ENCODE assay signal across 16 mouse cellular contexts in genomic region chr2:158193611-158194336, GRCm38 (mm10). TPM values are rescaled to one million over a fixed set of nuclear protein-coding genes. Genes with fewer than 3 reads are reported as not detected.
DNase-seq lines count a peak whose midpoint lies in the region; ATAC-seq lines count a peak whose summit lies in the region.
"Had no signal": no experiment of that assay in that cellular context is flagged by ENCODE, and none has a peak within 500 bp of the region (broad histone marks: within the 10 kb centered on the region; RNA-seq: fewer than 3 reads in every experiment).

No protein-coding gene starts in this region.

- peak; percentile 56 for DNase-seq in embryo, embryonic 10 days (ENCODE audit: low spot score)
- DNase-seq in embryo, embryonic 9.5 days (ENCODE audit: extremely low spot score) = no peak
- peak; percentile 63 for DNase-seq in mesoderm, embryonic 11.5 days (ENCODE audit: low read depth, low spot score)
- no peak for DNase-seq in left cerebral cortex, postnatal 10 days (ENCODE audit: extremely low spot score in 1 of 2, low spot score in 2 of 2)
- DNase-seq: cerebellum, adult 8-10 months; gastrocnemius, postnatal 14 days had no signal

- H3K4me3 ChIP-seq in forebrain, embryonic 16.5 days (replicated peaks; ENCODE audit: low read length) = no peak overlapping the region
- H3K4me3 ChIP-seq in neural tube, embryonic 14.5 days (ENCODE audit: low read depth, low read length) = no peak overlapping the region
- no peak overlapping the region for H3K4me3 ChIP-seq in heart, embryonic 11.5 days (ENCODE audit: low read depth, low read length)
- H3K4me3 ChIP-seq: heart, embryonic 13.5 days; liver, embryonic 15.5 days; myocyte had no signal

- no peak overlapping the region for H3K4me2 ChIP-seq in forebrain, embryonic 16.5 days (ENCODE audit: low read length)
- no peak overlapping the region for H3K4me2 ChIP-seq in neural tube, embryonic 14.5 days (ENCODE audit: low read depth, low read length)
- no peak overlapping the region for H3K4me2 ChIP-seq in heart, embryonic 11.5 days
- H3K4me2 ChIP-seq: heart, embryonic 13.5 days; liver, embryonic 15.5 days had no signal

- ATAC-seq in forebrain, embryonic 16.5 days = peak; percentile 53; the same call in 1 of the 2 replicates
- peak; percentile 60 for ATAC-seq in neural tube, embryonic 14.5 days (ENCODE audit: low read depth)
- no peak for ATAC-seq in heart, embryonic 11.5 days (replicated peaks; ENCODE audit: insufficient number of reproducible peaks, low FRiP score, low TSS enrichment)
- ATAC-seq in CD4-positive, CD25-positive, alpha-beta regulatory T cell, adult 4 months = no peak
- ATAC-seq: inflammation-experienced regulatory T-cells, adult 6 months had no signal

- intact Hi-C loops in left cerebral cortex, postnatal 10 days (cut with DNase I) = no loop called here

- no peaks in the 10 kb centered on the region for H3K27me3 ChIP-seq in forebrain, embryonic 16.5 days (replicated peaks; ENCODE audit: control insufficient read depth, insufficient read depth, low read length)
- H3K27me3 ChIP-seq in neural tube, embryonic 14.5 days (ENCODE audit: control insufficient read depth, insufficient read depth, low read length) = no peaks in the 10 kb centered on the region
- 0 out of 2 replicates have a peak, but pooled peaks cover 3% of the 10 kb centered on the region for H3K27me3 ChIP-seq in heart, embryonic 11.5 days (ENCODE audit: control insufficient read depth, insufficient read depth, low read length)
- H3K27me3 ChIP-seq: liver, embryonic 15.5 days had no signal

- H3K9ac ChIP-seq in forebrain, embryonic 16.5 days (replicated peaks; ENCODE audit: low read depth, low read length) = no peak overlapping the region
- no peak overlapping the region for H3K9ac ChIP-seq in neural tube, embryonic 14.5 days (replicated peaks; ENCODE audit: low read depth, low read length)
- no peak overlapping the region for H3K9ac ChIP-seq in heart, embryonic 11.5 days (ENCODE audit: low read depth, low read length)
- H3K9ac ChIP-seq: heart, embryonic 13.5 days; liver, embryonic 15.5 days had no signal

- no peaks in the 10 kb centered on the region for H3K9me3 ChIP-seq in forebrain, embryonic 16.5 days (ENCODE audit: control insufficient read depth, low read length)
- no peaks in the 10 kb centered on the region for H3K9me3 ChIP-seq in neural tube, embryonic 14.5 days (ENCODE audit: control insufficient read depth, low read length)
- no peaks in the 10 kb centered on the region for H3K9me3 ChIP-seq in heart, embryonic 11.5 days (replicated peaks; ENCODE audit: control insufficient read depth, low read length)
- H3K9me3 ChIP-seq: heart, embryonic 13.5 days; liver, embryonic 15.5 days had no signal

- no peaks in the 10 kb centered on the region for H3K36me3 ChIP-seq in forebrain, embryonic 16.5 days (ENCODE audit: control insufficient read depth, insufficient read depth)
- no peaks in the 10 kb centered on the region for H3K36me3 ChIP-seq in neural tube, embryonic 14.5 days (ENCODE audit: control insufficient read depth, insufficient read depth, low read length)
- no peaks in the 10 kb centered on the region for H3K36me3 ChIP-seq in heart, embryonic 11.5 days (ENCODE audit: control insufficient read depth, insufficient read depth, low read length)
- H3K36me3 ChIP-seq: heart, embryonic 13.5 days; liver, embryonic 15.5 days had no signal

- H3K4me1 ChIP-seq in forebrain, embryonic 16.5 days (replicated peaks; ENCODE audit: control insufficient read depth, insufficient read depth, low read length) = peaks cover 12% of the 10 kb centered on the region
- H3K4me1 ChIP-seq in neural tube, embryonic 14.5 days (ENCODE audit: control insufficient read depth, insufficient read depth, low read length) = peaks cover 11% of the 10 kb centered on the region
- H3K4me1 ChIP-seq in heart, embryonic 11.5 days (ENCODE audit: control insufficient read depth, insufficient read depth, low read length) = peaks cover 4% of the 10 kb centered on the region; the same call in 1 of the 2 replicates

- peak overlapping the region; percentile 22; the same call in 1 of the 2 replicates for H3K27ac ChIP-seq in forebrain, embryonic 16.5 days (ENCODE audit: low read length)
- H3K27ac ChIP-seq in neural tube, embryonic 14.5 days (ENCODE audit: low read depth, low read length) = peak overlapping the region; percentile 66
- no peak overlapping the region for H3K27ac ChIP-seq in heart, embryonic 11.5 days (ENCODE audit: low read depth, low read length)
- H3K27ac ChIP-seq: heart, embryonic 13.5 days; kidney, postnatal 0 days; liver, embryonic 15.5 days; macrophage had no signal

- WGBS in forebrain, embryonic 16.5 days = 21% methylated on average over 10 of the region's 10 CpGs
- 37% methylated on average over 10 of the region's 10 CpGs for WGBS in neural tube, embryonic 14.5 days
- 54% methylated on average over 10 of the region's 10 CpGs for WGBS in heart, embryonic 11.5 days (ENCODE audit: insufficient replicate concordance)

RNA-seq across cellular contexts. Expression of gene D630003M21Rik, which starts 35.2 kb away (rescaled TPM):
- polyA plus RNA-seq in forebrain, embryonic 16.5 days (2015; fragmentation: Nextera tagmentation; extraction: Ambion mirVana) = 1.8 and 2.8 TPM in 2 replicates
- polyA plus RNA-seq in neural tube, embryonic 14.5 days (2014; fragmentation: Nextera tagmentation; extraction: Ambion mirVana) = 0.94 and 1.8 TPM in 2 replicates
- 1 to 10 TPM; 3.3 to 3.7 TPM for total RNA-seq in left cerebral cortex, postnatal 10 days (2021)
- polyA plus RNA-seq in heart, embryonic 11.5 days (2014; fragmentation: Nextera tagmentation; extraction: Ambion mirVana) = 0.37 and 0.57 TPM in 2 replicates
- polyA plus RNA-seq in CD4-positive, CD25-positive, alpha-beta regulatory T cell, adult 4 months (2017; shearing (Covaris generic)) = not detected
- polyA plus RNA-seq: inflammation-experienced regulatory T-cells, adult 6 months; macrophage had no signal

RNA-seq across cellular contexts. Expression of gene Tgm2, which starts 47.5 kb away (rescaled TPM):
- 5.0 and 7.5 TPM in 2 replicates for polyA plus RNA-seq in forebrain, embryonic 16.5 days (2015; fragmentation: Nextera tagmentation; extraction: Ambion mirVana)
- 1.7 and 7.0 TPM in 2 replicates for polyA plus RNA-seq in neural tube, embryonic 14.5 days (2014; fragmentation: Nextera tagmentation; extraction: Ambion mirVana)
- 1 to 10 TPM; 6.9 TPM for total RNA-seq in left cerebral cortex, postnatal 10 days (2021)
- 129 and 130 TPM in 2 replicates for polyA plus RNA-seq in heart, embryonic 11.5 days (2014; fragmentation: Nextera tagmentation; extraction: Ambion mirVana)
- 1 to 10 TPM; 3.1 to 4.4 TPM for polyA plus RNA-seq in CD4-positive, CD25-positive, alpha-beta regulatory T cell, adult 4 months (2017; shearing (Covaris generic))

Comparison
In these comparisons a context has a peak if more than half of its experiments do, and no peak if none do; other contexts are left out.
1. DNase-seq: peak in embryo, embryonic 10 days (single experiment) and mesoderm, embryonic 11.5 days (single experiment); none in embryo, embryonic 9.5 days (single experiment) and left cerebral cortex, postnatal 10 days (0 of 2).
2. ATAC-seq: peak in forebrain, embryonic 16.5 days (single experiment) and neural tube, embryonic 14.5 days (single experiment); none in heart, embryonic 11.5 days (single experiment) and CD4-positive, CD25-positive, alpha-beta regulatory T cell, adult 4 months (single experiment).
3. RNA of gene Tgm2, which starts 47.5 kb away (polyA plus RNA-seq): 129 to 130 TPM in heart, embryonic 11.5 days; 5.0 to 7.5 TPM in forebrain, embryonic 16.5 days, 3.1 to 4.4 TPM in CD4-positive, CD25-positive, alpha-beta regulatory T cell, adult 4 months and 1.7 to 7.0 TPM in neural tube, embryonic 14.5 days; every median in the first group is over 10 times any median in the second.